Mouse (Mus musculus) hindbrain, embryonic 16.5 days (tissue): ENCODE data around the gene 8030411F24Rik. TPM values are rescaled to one million over a fixed set of nuclear protein-coding genes. Genes with fewer than 3 reads are reported as not detected.

Source experiments
- ATAC-seq: fragments of 200-750 bp; cut with Nextera tagmentation; 2 replicates; pipeline ENCODE4 v1.8.0; 2017; ENCODE audit warnings: moderate TSS enrichment, moderate library complexity
- H3K27ac ChIP-seq: fragments of 300-500 bp; sonication (generic); 2 replicates; pipeline ENCODE4 v1.5.1; 2014; ENCODE audit warnings: low read depth, mild to moderate bottlenecking, control low read depth, low read length, moderate library complexity
- H3K27me3 ChIP-seq: fragments of 300-500 bp; sonication (generic); replicated peaks from 2 replicates; pipeline ENCODE4 v1.6.1; 2014; ENCODE audit warnings: low read length; ENCODE audit not compliant: control insufficient read depth, insufficient read depth
- H3K36me3 ChIP-seq: fragments of 300-500 bp; sonication (generic); 2 replicates; pipeline ENCODE4 v1.6.1; 2014; ENCODE audit warnings: mild to moderate bottlenecking, low read length, moderate library complexity, mixed read lengths; ENCODE audit not compliant: control insufficient read depth, insufficient read depth
- H3K4me1 ChIP-seq: fragments of 300-500 bp; sonication (generic); 2 replicates; pipeline ENCODE4 v1.6.1; 2014; ENCODE audit warnings: low read depth, low read length; ENCODE audit not compliant: control insufficient read depth, insufficient read depth
- H3K4me2 ChIP-seq: fragments of 300-500 bp; sonication (generic); 2 replicates; pipeline ENCODE4 v1.6.1; 2014; ENCODE audit warnings: mild to moderate bottlenecking, low read length, control low read depth, moderate library complexity
- H3K4me3 ChIP-seq: fragments of 300-500 bp; sonication (generic); 2 replicates; pipeline ENCODE4 v1.5.1; 2014; ENCODE audit warnings: mild to moderate bottlenecking, low read length, control low read depth, moderate library complexity
- H3K9ac ChIP-seq: fragments of 300-500 bp; sonication (generic); 2 replicates; pipeline ENCODE4 v1.6.1; 2014; ENCODE audit warnings: low read depth, mild to moderate bottlenecking, control low read depth, low read length, moderate library complexity
- H3K9me3 ChIP-seq: fragments of 300-500 bp; sonication (generic); 2 replicates; pipeline ENCODE4 v1.6.1; 2014; ENCODE audit warnings: mild to moderate bottlenecking, low read length, moderate library complexity; ENCODE audit not compliant: control insufficient read depth
- WGBS: fragments of 180-500 bp; shearing (Covaris S2); extraction: QIAGEN DNeasy Blood & Tissue Kit; methylation state at CpG from one replicate; pipeline ENCODE4 v1.1.7; 2014; 5-methylcytosine and 5-hydroxymethylcytosine counted together
- polyA plus RNA-seq: library from polyadenylated mRNA; unstranded; fragments of >200 nt; fragmentation: Nextera tagmentation; extraction: Ambion mirVana; gene quantifications from 2 replicates; pipeline ENCODE4 v1.2.1, GENCODE M21; 2015

Gene 8030411F24Rik
- polyA plus RNA-seq = not detected in 2 replicates

DNA sequence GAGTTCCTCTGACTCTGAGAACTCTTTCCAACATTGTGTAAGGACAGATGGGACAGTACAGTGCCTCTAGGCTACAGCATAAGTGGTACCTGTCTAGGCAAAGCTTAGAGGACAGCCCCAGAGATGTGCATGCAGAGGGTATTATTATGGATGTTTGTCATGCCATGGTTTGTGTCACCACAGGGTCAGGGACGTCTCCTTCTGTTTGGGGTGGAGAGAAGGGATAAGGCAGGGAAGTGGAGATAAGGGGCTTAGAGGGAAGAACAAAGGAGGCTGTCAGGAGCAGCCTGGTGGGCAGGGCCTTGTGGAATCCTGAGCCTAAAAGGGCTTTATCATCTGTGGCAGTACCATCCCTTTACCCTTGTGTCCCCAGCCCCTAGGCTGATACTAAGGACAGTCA is at the start of gene 8030411F24Rik:
Gene 8030411F24Rik, plus strand, starts transcription at position 301 of the 400 bp plus-strand sequence.
- no peaks in the 10 kb centered on the region for H3K36me3 ChIP-seq
- 16% methylated on average over 1 of the region's 1 CpGs for WGBS
- H3K4me1 ChIP-seq = no peaks in the 10 kb centered on the region
- no peak within 1 kb of the TSS for H3K4me2 ChIP-seq
- no peak within 1 kb of the TSS for H3K4me3 ChIP-seq
- H3K9me3 ChIP-seq = no peaks in the 10 kb centered on the region
- no peaks in the 10 kb centered on the region for H3K27me3 ChIP-seq
- no peak within 1 kb of the TSS for H3K27ac ChIP-seq
- ATAC-seq = no peak
- no peak within 1 kb of the TSS for H3K9ac ChIP-seq

GRCm38 (mm10) chr2:148732327-148733000 is 49.3 kb upstream of the 8030411F24Rik start, which contains the start of gene Napb:
Gene Napb, minus strand, starts transcription at chr2:148732467.
- H3K4me2 ChIP-seq = peak within 1 kb of the TSS; percentile 84
- H3K9me3 ChIP-seq = no peaks in the 10 kb centered on the region
- H3K4me3 ChIP-seq = peak within 1 kb of the TSS; percentile 88
- peak; percentile 100 for ATAC-seq
- H3K4me1 ChIP-seq = peaks cover 12% of the 10 kb centered on the region
- H3K27me3 ChIP-seq = no peaks in the 10 kb centered on the region
- H3K27ac ChIP-seq = peak within 1 kb of the TSS; percentile 69
- 5% methylated on average over 18 of the region's 18 CpGs for WGBS
- peak within 1 kb of the TSS; percentile 90 for H3K9ac ChIP-seq
- no peaks in the 10 kb centered on the region for H3K36me3 ChIP-seq

DNA sequence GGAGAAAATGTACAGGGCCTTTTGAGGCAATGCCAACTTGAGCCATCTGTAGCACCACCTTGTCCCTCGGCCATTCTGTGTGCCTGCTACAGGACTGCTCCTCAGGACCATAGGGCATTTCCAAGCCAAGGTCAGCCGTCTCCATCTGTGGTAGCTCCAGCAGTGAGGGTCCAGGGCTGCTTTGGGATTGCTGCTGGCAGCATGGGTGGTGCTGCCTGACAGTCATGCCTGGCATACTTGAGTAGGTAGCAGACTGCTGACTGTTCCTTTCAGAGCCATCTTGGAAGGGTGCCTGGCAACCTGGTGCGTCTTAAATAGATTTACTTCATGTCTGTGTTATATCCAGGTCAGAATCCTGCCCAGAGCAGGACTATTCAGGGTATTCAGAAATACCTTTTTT is 38.8 kb upstream of the 8030411F24Rik start:
- no peak overlapping the region for H3K9ac ChIP-seq
- no peaks in the 10 kb centered on the region for H3K36me3 ChIP-seq
- H3K4me1 ChIP-seq = no peaks in the 10 kb centered on the region
- no peaks in the 10 kb centered on the region for H3K9me3 ChIP-seq
- H3K4me2 ChIP-seq = no peak overlapping the region
- H3K27me3 ChIP-seq = no peaks in the 10 kb centered on the region
- no peak overlapping the region for H3K27ac ChIP-seq
- H3K4me3 ChIP-seq = no peak overlapping the region
- 63% methylated on average over 3 of the region's 3 CpGs for WGBS
- ATAC-seq = peak; percentile 70; the same call in 1 of the 2 replicates

GRCm38 (mm10) chr2:148743846-148744407 is 37.9 kb upstream of the 8030411F24Rik start:
- no peak for ATAC-seq
- H3K9ac ChIP-seq = no peak overlapping the region
- H3K36me3 ChIP-seq = no peaks in the 10 kb centered on the region
- H3K4me2 ChIP-seq = no peak overlapping the region
- H3K9me3 ChIP-seq = no peaks in the 10 kb centered on the region
- H3K4me1 ChIP-seq = no peaks in the 10 kb centered on the region
- WGBS = 85% methylated on average over 3 of the region's 3 CpGs
- no peak overlapping the region for H3K4me3 ChIP-seq
- no peaks in the 10 kb centered on the region for H3K27me3 ChIP-seq
- H3K27ac ChIP-seq = no peak overlapping the region

- WGBS = 85% methylated on average over 1 of the region's 1 CpGs
- Histone ChIP-seq H3K4me3 (no peak within 1 kb of the TSS), H3K4me2 (no peak within 1 kb of the TSS), H3K9ac (no peak within 1 kb of the TSS), H3K27me3 (0 out of 2 replicates have a peak, but pooled peaks cover 2% of the 10 kb centered on the region), H3K4me1 (no peaks in the 10 kb centered on the region), H3K27ac (no peak within 1 kb of the TSS), H3K9me3 (no peaks in the 10 kb centered on the region), H3K36me3 (no peaks in the 10 kb centered on the region)
- no peak for ATAC-seq
Observed at GRCm38 (mm10) chr2:148750058-148750457, 31.8 kb upstream of the 8030411F24Rik start, which contains the start of gene Cstl1. Gene Cstl1, plus strand, starts transcription at chr2:148750358.

DNA sequence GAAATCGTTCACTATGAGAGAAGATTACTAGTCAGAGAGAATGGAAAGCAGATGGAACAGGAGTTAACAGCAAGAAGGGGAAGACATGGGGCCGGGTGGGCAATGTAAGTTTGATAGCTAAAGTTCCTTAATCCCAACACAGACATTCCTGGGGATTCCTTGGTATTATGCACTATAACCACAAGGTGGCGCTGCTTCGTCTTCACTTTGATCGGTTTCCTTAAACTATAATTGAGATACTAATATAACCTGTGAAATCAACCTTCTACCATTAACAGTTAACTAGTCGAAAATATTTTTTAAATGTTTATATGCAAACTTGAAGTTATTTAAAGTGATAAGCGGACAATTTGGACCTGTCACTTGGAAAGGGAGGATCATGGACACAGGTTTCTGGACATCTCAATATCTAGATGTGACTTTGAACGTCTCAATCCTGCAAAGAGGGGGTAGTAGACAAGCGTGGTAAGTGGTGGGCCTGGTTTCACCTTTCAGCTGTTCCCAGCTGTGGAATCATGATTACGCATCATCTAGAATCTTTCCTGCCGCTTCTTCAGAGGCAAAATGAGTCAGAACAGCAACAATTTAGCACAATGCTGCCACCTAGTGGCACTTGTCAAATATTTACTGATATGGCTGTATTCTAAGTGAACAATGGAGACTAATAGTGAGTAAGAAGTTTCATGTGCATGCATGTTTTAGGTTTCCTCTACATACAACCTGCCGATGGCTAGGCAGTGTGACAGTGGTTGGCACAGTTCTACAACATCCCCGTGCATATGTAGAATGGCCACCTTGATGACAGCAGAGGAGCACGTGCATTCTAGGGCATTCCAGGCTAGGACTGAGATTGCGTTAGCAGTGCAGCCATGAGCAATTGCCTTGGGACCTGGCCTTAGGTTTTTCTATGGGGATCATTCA is 29.7 kb upstream of the 8030411F24Rik start:
- ATAC-seq = peak; percentile 95
- Histone ChIP-seq H3K9ac (peak overlapping the region; percentile 54; the same call in 1 of the 2 replicates), H3K4me1 (no peaks in the 10 kb centered on the region), H3K4me3 (peak overlapping the region; percentile 41), H3K36me3 (no peaks in the 10 kb centered on the region), H3K4me2 (peak overlapping the region; percentile 73), H3K27me3 (0 out of 2 replicates have a peak, but pooled peaks cover 2% of the 10 kb centered on the region), H3K9me3 (no peaks in the 10 kb centered on the region), H3K27ac (0 out of 2 replicates have a peak overlapping the region, but pooled peaks have one; percentile 35)
- 18% methylated on average over 15 of the region's 15 CpGs for WGBS

DNA sequence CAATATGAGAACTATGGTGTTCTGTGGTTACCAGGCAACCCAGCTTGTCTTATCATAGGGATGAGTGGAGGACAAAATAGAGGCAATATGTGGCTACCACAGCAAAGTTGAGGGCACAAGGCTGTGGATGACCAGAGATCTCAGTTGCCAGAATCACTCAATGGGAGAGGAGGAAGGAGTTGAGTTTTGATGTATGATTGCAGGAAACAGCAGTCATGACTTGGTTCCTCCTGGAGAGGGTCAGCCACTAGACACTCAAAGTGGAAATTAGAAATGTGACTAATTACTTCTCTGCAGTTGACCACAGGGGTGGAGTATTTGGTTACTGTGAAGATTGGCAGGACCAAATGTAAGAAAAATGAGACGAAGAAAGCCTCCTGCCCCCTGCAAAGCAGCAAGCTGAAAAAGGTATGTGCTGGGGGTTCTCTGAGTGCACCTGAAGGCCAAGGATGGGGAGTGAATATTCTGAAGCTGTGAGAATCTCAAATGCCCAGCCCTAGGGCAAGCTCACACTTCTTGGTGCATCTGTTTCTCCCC is 27.4 kb upstream of the 8030411F24Rik start:
- no peak for ATAC-seq
- 87% methylated on average over 1 of the region's 1 CpGs for WGBS

GRCm38 (mm10) chr2:148763648-148764388 is 18.0 kb upstream of the 8030411F24Rik start:
- no peak for ATAC-seq
- Histone ChIP-seq H3K4me1 (no peaks in the 10 kb centered on the region), H3K4me3 (no peak overlapping the region), H3K27ac (no peak overlapping the region), H3K27me3 (no peaks in the 10 kb centered on the region), H3K9me3 (no peaks in the 10 kb centered on the region), H3K36me3 (no peaks in the 10 kb centered on the region), H3K9ac (no peak overlapping the region), H3K4me2 (no peak overlapping the region)
- WGBS = 100% methylated on average over 1 of the region's 1 CpGs

More for the DNA sequence above, 27.4 kb upstream of the 8030411F24Rik start:
- Histone ChIP-seq H3K9me3 (no peaks in the 10 kb centered on the region), H3K4me1 (no peaks in the 10 kb centered on the region), H3K27ac (no peak overlapping the region), H3K4me3 (no peak overlapping the region), H3K27me3 (0 out of 2 replicates have a peak, but pooled peaks cover 2% of the 10 kb centered on the region), H3K4me2 (no peak overlapping the region), H3K36me3 (no peaks in the 10 kb centered on the region), H3K9ac (no peak overlapping the region)
